Mouse (Mus musculus) olfactory bulb, adult 2 months (tissue): Measurements from ENCODE around the gene Hivep2.

ENCODE experiments used
- CTCF ChIP-seq: fragments of 200-500 bp; IDR thresholded peaks from 2 replicates; pipeline ENCODE4 v1.5.1; 2012; ENCODE audit warnings: low read depth, mild to moderate bottlenecking, low read length, moderate library complexity; ENCODE audit not compliant: insufficient read depth
- POLR2A ChIP-seq: fragments of 200-500 bp; IDR thresholded peaks from 2 replicates; pipeline ENCODE4 v1.6.1; 2012; ENCODE audit warnings: mild to moderate bottlenecking, low read depth, low read length, moderate library complexity; ENCODE audit not compliant: insufficient read depth

DNA sequence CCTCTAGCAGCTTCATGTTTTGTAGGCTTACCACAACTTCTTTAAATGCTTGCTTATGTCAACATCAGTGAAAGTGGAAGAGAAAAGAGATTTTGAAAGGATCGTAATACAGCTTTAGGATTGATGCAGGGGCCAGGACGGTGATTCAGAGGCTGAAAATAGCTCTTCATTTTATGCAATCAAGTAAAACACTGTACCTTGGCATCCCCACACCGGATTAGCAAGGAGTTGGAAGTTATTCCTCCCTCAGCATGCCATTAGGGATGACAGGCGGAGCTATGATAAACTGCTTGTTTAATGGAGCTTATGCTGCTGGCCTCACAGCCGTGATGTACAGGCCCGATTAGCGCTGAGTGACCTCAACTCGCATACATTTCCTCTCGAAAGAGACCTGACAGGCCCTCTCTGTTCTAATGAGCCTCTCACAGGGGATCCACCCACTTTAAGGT, 89.7 kb downstream of the Hivep2 start:
- TF ChIP-seq CTCF (no peak), POLR2A (no peak)
